Mouse (Mus musculus) liver, embryonic 14.5 days (tissue): Measurements from ENCODE around the gene Saa2. TPM values are rescaled to one million over a fixed set of nuclear protein-coding genes. Genes with fewer than 3 reads are reported as not detected.
A peak's percentile ranks its signal among the peaks of the same experiment; 100 is the strongest.

Source experiments
- ATAC-seq: fragments of 200-750 bp; cut with Nextera tagmentation; 2 replicates; pipeline ENCODE4 v1.8.0; 2017; ENCODE audit warnings: moderate number of reproducible peaks, mild to moderate bottlenecking, moderate library complexity; ENCODE audit not compliant: insufficient read depth
- DNase-seq, 3 experiments: peaks; one replicate each; pipeline ENCODE4 v3.0.0-alpha.2; 2012 to 2013; ENCODE audit warnings: low read depth in 3 of 3, low spot score in 3 of 3
- H3K27ac ChIP-seq: fragments of 300-500 bp; sonication (generic); 2 replicates; pipeline ENCODE4 v1.5.1; 2014; ENCODE audit warnings: moderate library complexity, mild to moderate bottlenecking, control low read depth, inconsistent platforms
- H3K27me3 ChIP-seq: fragments of 300-500 bp; sonication (generic); 2 replicates; pipeline ENCODE4 v1.6.1; 2014; ENCODE audit warnings: mild to moderate bottlenecking, low read length, moderate library complexity; ENCODE audit not compliant: control insufficient read depth, insufficient read depth
- H3K36me3 ChIP-seq: fragments of 300-500 bp; sonication (generic); replicated peaks from 2 replicates; pipeline ENCODE4 v1.6.1; 2014; ENCODE audit warnings: low read depth; ENCODE audit not compliant: control insufficient read depth, insufficient read depth
- H3K4me1 ChIP-seq, 2 experiments: fragments of 200-500 bp in 1 of 2; fragments of 300-500 bp in 1 of 2; sonication (generic) in 1 of 2; replicated peaks; 2 replicates each; pipeline ENCODE4 v1.6.1; 2012 to 2014; ENCODE audit warnings: antibody characterized with exemption in 1 of 2, inconsistent platforms in 1 of 2, low read length in 1 of 2; ENCODE audit not compliant: control insufficient read depth in 2 of 2, insufficient read depth in 2 of 2
- H3K4me2 ChIP-seq: fragments of 300-500 bp; sonication (generic); 2 replicates; pipeline ENCODE4 v1.6.1; 2014; ENCODE audit warnings: low read depth, mild to moderate bottlenecking, control low read depth, moderate library complexity
- H3K4me3 ChIP-seq, 2 experiments: fragments of 200-500 bp in 1 of 2; fragments of 300-500 bp in 1 of 2; sonication (generic) in 1 of 2; 2 replicates each; pipeline ENCODE4 v1.5.1; 2012 to 2014; ENCODE audit warnings: low read depth in 2 of 2, low read length in 2 of 2, mild to moderate bottlenecking in 2 of 2, control low read depth in 1 of 2, inconsistent platforms in 1 of 2, moderate library complexity in 1 of 2; ENCODE audit not compliant: insufficient read depth in 1 of 2
- H3K9ac ChIP-seq: fragments of 300-500 bp; sonication (generic); replicated peaks from 2 replicates; pipeline ENCODE4 v1.6.1; 2014; ENCODE audit warnings: mild to moderate bottlenecking, control low read depth, moderate library complexity
- H3K9me3 ChIP-seq: fragments of 300-500 bp; sonication (generic); 2 replicates; pipeline ENCODE4 v1.6.1; 2016; ENCODE audit warnings: low read length, mixed read lengths; ENCODE audit not compliant: control insufficient read depth
- CTCF ChIP-seq: IDR thresholded peaks from 2 replicates; pipeline ENCODE4 v1.5.1; 2016; ENCODE audit warnings: antibody characterized with exemption, low read depth, control low read depth
- EP300 ChIP-seq: IDR thresholded peaks from 2 replicates; pipeline ENCODE4 v1.6.1; 2016; ENCODE audit warnings: antibody characterized with exemption, low read depth
- WGBS: fragments of 180-500 bp; shearing (Covaris S2); extraction: QIAGEN DNeasy Blood & Tissue Kit; methylation state at CpG from one replicate; pipeline ENCODE4 v1.1.7; 2014; ENCODE audit not compliant: insufficient replicate concordance; 5-methylcytosine and 5-hydroxymethylcytosine counted together
- polyA plus RNA-seq, 2 experiments: library from polyadenylated mRNA; depleted of rRNA in 1 of 2; stranded (reverse) in 1 of 2; unstranded in 1 of 2; fragments of >200 nt; fragmentation: Nextera tagmentation in 1 of 2; extraction: Ambion mirVana in 1 of 2; gene quantifications; 2 replicates each; pipeline versions ENCODE4 v1.2.1 to v1.2.3; 2012 to 2014

Saa2 gene
- polyA plus RNA-seq, 2 experiments, result not detected

GRCm38 (mm10) chr7:46796206-46796679 lies 44.7 kb downstream of the Saa2 start:
- Histone ChIP-seq H3K27ac (peak overlapping the region; percentile 10; the same call in 1 of the 2 replicates), H3K9me3 (no peaks in the 10 kb centered on the region), H3K36me3 (peaks cover 13% of the 10 kb centered on the region), H3K4me2 (peak overlapping the region; percentile 82), H3K4me1 (peaks cover 9 to 16% of the 10 kb centered on the region in 2 experiments), H3K4me3 (peak overlapping the region; percentile 86 to 91), H3K9ac (peak overlapping the region; percentile 79), H3K27me3 (no peaks in the 10 kb centered on the region)
- DNase-seq (peak in 1 of 3 experiments; percentile 17), ATAC-seq (peak; percentile 22)
- WGBS, result under 1% methylated on average over 31 of the region's 31 CpGs
- TF ChIP-seq CTCF (no peak), EP300 (no peak)

GRCm38 (mm10) chr7:46796779-46797178 lies 45.2 kb downstream of the Saa2 start:
- Histone ChIP-seq H3K9me3 (no peaks in the 10 kb centered on the region), H3K36me3 (peaks cover 17% of the 10 kb centered on the region), H3K4me1 (peaks cover 9 to 16% of the 10 kb centered on the region in 2 experiments), H3K27me3 (no peaks in the 10 kb centered on the region), H3K27ac (no peak overlapping the region), H3K9ac (peak overlapping the region; percentile 79), H3K4me2 (peak overlapping the region; percentile 82), H3K4me3 (peak overlapping the region; percentile 86 to 91)
- DNase-seq (no peak), ATAC-seq (no peak)
- 25% methylated on average over 6 of the region's 6 CpGs for WGBS
- TF ChIP-seq CTCF, result no peak
- no peak for TF ChIP-seq EP300

Other genes starting within 250 kb of the Saa2 start
- gene Sergef, start 112.0 kb upstream of the Saa2 start, polyA plus RNA-seq (2012; rRNA removed), result 2.2 and 3.3 TPM in 2 replicates
- 5.5 and 5.9 TPM in 2 replicates for gene Sergef, start 112.0 kb upstream of the Saa2 start, polyA plus RNA-seq (2014; fragmentation: Nextera tagmentation; extraction: Ambion mirVana)
- gene Tph1, start 79.3 kb upstream of the Saa2 start, polyA plus RNA-seq (2012; rRNA removed), result not detected in 2 replicates
- gene Tph1, start 79.3 kb upstream of the Saa2 start, polyA plus RNA-seq (2014; fragmentation: Nextera tagmentation; extraction: Ambion mirVana), result not detected in 2 replicates
- gene Saal1, start 41.1 kb upstream of the Saa2 start, polyA plus RNA-seq (2012; rRNA removed), result 4.4 and 6.6 TPM in 2 replicates
- 15.1 and 17.6 TPM in 2 replicates for gene Saal1, start 41.1 kb upstream of the Saa2 start, polyA plus RNA-seq (2014; fragmentation: Nextera tagmentation; extraction: Ambion mirVana)
- gene Saa3, start 36.1 kb upstream of the Saa2 start, polyA plus RNA-seq (2012; rRNA removed), result 0.37 and 1.0 TPM in 2 replicates
- gene Saa3, start 36.1 kb upstream of the Saa2 start, polyA plus RNA-seq (2014; fragmentation: Nextera tagmentation; extraction: Ambion mirVana), result 2.8 and 3.4 TPM in 2 replicates
- gene Saa4, start 19.2 kb upstream of the Saa2 start, polyA plus RNA-seq (2012; rRNA removed), result 7.1 and 9.6 TPM in 2 replicates
- gene Saa4, start 19.2 kb upstream of the Saa2 start, polyA plus RNA-seq (2014; fragmentation: Nextera tagmentation; extraction: Ambion mirVana), result 5.8 and 5.9 TPM in 2 replicates
- gene Saa1, start 8.8 kb upstream of the Saa2 start, polyA plus RNA-seq (2012; rRNA removed), result not detected in 2 replicates
- gene Saa1, start 8.8 kb upstream of the Saa2 start, polyA plus RNA-seq (2014; fragmentation: Nextera tagmentation; extraction: Ambion mirVana), result not detected in 2 replicates
- 5.3 and 6.3 TPM in 2 replicates for gene Hps5, start 44.3 kb downstream of the Saa2 start, polyA plus RNA-seq (2012; rRNA removed)
- 4.1 and 4.3 TPM in 2 replicates for gene Hps5, start 44.3 kb downstream of the Saa2 start, polyA plus RNA-seq (2014; fragmentation: Nextera tagmentation; extraction: Ambion mirVana)
- 8.1 and 13.4 TPM in 2 replicates for gene Gtf2h1, start 44.3 kb downstream of the Saa2 start, polyA plus RNA-seq (2012; rRNA removed)
- gene Gtf2h1, start 44.3 kb downstream of the Saa2 start, polyA plus RNA-seq (2014; fragmentation: Nextera tagmentation; extraction: Ambion mirVana), result 27.8 and 33.1 TPM in 2 replicates
- 339 and 356 TPM in 2 replicates for gene Ldha, start 89.7 kb downstream of the Saa2 start, polyA plus RNA-seq (2012; rRNA removed)
- gene Ldha, start 89.7 kb downstream of the Saa2 start, polyA plus RNA-seq (2014; fragmentation: Nextera tagmentation; extraction: Ambion mirVana), result 1,026 and 1,104 TPM in 2 replicates
- gene Ldhc, start 109.4 kb downstream of the Saa2 start, polyA plus RNA-seq (2012; rRNA removed), result 0.11 and 0.17 TPM in 2 replicates
- gene Ldhc, start 109.4 kb downstream of the Saa2 start, polyA plus RNA-seq (2014; fragmentation: Nextera tagmentation; extraction: Ambion mirVana), result 0.09 and 0.21 TPM in 2 replicates
- 18.8 and 21.2 TPM in 2 replicates for gene Tsg101, start 168.2 kb downstream of the Saa2 start, polyA plus RNA-seq (2012; rRNA removed)
- gene Tsg101, start 168.2 kb downstream of the Saa2 start, polyA plus RNA-seq (2014; fragmentation: Nextera tagmentation; extraction: Ambion mirVana), result 62.1 and 67.3 TPM in 2 replicates
- gene Uevld, start 206.7 kb downstream of the Saa2 start, polyA plus RNA-seq (2012; rRNA removed), result 2.8 and 3.9 TPM in 2 replicates
- gene Uevld, start 206.7 kb downstream of the Saa2 start, polyA plus RNA-seq (2014; fragmentation: Nextera tagmentation; extraction: Ambion mirVana), result 5.8 and 6.4 TPM in 2 replicates
- gene Gm9999, start 231.8 kb downstream of the Saa2 start, polyA plus RNA-seq (2012; rRNA removed), result not detected in 2 replicates
- not detected in 2 replicates for gene Gm9999, start 231.8 kb downstream of the Saa2 start, polyA plus RNA-seq (2014; fragmentation: Nextera tagmentation; extraction: Ambion mirVana)